Mouse (Mus musculus) cerebral cortex, adult 2 months (tissue): Measurements from ENCODE around the gene Rptor.

ENCODE experiments used
- WGBS: fragments of 180-500 bp; shearing (Covaris S2); methylation state at CpG from one replicate; pipeline ENCODE4 v1.1.7; 2018; 5-methylcytosine and 5-hydroxymethylcytosine counted together

The Rptor gene

DNA sequence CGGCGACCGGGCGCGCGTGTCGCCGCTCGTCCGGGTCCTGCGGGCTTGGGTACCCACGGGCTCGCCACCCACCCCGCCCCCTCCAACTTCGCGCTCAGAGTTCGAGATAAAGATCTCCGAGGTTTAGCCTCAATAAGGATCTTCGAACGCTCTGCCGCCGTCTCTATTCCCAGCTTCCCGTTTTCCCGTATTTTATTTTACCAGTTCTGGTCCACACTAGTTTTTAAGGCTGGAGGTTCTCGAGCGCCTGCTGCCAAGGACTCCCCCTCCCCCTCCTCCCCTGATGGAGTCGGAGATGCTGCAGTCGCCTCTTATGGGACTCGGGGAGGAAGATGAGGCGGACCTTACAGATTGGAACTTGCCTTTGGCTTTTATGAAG lies 811 bp downstream of the Rptor start:
- under 1% methylated on average over 30 of the region's 30 CpGs for WGBS

DNA sequence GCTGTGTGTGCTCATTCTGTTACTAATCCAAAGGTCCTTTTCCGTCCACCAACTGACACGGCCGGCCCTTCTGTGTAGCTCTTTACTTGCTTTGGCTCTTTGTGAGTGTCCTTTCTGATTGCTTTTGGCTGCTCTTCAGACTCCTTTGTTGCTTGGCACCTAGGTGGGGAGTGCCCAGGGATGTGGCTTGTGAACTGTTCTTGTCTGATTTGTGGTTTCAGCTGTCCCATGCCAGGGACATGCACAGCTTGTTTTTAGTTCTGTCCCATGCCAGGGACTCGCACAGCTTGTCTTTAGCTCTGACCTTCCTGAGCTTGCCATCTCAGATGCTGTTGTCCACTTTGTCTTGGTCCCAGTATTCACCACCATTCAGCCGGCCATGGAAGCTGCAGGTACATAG lies 4.8 kb downstream of the Rptor start:
- WGBS = 83% methylated on average over 5 of the region's 5 CpGs

DNA sequence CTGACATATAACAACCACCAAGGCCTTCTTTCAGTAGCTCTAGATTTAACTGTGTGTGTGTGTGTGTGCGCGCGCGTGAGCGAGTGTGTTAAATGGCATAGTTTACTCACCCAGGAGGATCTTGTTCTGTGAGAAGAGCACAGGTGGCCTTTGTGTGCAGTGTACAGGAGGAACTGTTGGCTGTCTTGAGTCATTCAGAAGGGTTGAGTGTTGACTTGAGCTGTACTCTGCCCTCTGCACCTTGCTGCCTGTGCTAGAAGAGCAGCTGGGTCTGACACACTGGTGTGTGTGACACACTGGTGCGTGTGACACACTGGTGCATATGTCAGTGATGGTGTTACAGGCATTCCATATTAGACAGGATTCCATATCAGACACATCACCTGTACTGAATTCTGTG lies 8.8 kb downstream of the Rptor start:
- WGBS = 97% methylated on average over 6 of the region's 6 CpGs

DNA sequence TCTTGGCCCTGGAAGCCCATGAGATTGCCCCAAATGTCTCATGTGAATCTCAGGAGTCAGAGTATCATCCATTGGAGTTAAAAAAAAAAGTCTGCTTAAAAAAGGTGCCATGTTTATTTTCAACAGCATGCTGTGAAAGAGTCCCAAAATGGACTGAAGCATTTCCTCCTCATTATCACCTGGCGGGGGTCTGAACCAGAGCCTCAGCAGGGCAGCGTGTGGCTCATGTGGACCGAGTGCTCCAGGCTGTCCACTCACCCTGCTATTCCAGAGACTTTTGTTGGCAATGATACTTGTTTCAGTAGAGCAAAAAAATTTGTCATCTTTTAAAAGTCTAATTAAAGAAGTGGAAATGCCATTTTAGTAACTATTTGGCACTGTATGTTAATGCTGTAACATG lies 9.5 kb downstream of the Rptor start:
- WGBS = 75% methylated on average over 3 of the region's 3 CpGs

DNA sequence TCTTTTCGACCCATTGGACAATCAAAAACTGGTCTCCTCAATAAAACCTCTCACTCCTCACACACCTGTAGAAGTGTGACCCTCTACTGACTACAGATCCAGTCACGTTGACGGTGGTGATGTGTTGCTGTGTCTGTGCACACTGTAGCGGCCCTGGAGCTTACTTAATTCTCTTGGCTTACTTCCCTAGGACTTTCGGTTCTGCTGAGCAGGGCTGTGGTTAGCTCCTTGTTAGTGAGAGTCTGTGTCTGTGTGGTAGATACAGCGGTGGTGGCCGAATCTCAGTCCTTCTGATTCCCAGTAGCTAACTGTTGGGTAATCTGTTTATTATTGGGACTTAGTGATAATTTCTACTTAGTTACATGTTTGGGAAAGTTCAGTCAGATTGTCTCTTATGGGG lies 12.4 kb downstream of the Rptor start:
- WGBS = 77% methylated on average over 7 of the region's 7 CpGs

DNA sequence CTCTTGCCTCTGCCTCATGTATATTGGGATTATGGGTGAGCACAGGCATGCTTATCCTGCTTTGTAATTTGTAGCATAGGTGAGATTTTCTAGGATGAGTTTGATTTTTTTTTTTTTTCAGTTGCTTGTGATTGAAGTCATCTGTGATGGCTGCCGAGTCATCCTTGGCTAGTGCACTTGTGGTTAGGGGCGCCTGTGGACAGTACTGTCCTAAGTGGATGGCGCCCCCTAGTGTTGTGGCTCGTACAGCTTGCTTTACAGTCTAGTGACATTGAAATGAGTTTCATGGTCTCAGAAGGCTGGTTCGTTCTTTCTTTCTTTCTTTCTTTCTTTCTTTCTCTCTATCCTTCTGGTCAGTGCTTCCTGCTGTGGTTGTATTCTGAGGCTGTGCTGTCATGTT lies 16.1 kb downstream of the Rptor start:
- 26% methylated on average over 5 of the region's 5 CpGs for WGBS

DNA sequence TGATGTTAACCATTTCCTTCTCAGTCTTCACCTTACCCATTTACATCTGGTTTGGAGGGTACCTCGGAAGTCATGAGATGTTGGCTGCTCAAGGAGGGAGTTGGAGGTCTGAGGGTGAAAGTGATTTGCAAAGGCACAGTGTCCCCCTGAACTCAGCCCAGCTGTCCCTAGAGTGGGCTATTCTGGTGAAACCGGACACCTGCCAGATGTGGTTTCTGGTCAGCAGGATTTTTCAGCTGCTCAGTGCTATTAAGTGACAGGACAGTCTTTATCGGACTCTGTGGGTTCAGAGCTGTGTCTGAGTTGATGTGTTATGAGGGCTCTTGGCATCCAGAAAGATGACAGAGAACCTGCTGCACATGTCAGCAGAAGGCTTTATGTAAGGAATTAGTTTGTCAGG lies 18.6 kb downstream of the Rptor start:
- 86% methylated on average over 3 of the region's 3 CpGs for WGBS

DNA sequence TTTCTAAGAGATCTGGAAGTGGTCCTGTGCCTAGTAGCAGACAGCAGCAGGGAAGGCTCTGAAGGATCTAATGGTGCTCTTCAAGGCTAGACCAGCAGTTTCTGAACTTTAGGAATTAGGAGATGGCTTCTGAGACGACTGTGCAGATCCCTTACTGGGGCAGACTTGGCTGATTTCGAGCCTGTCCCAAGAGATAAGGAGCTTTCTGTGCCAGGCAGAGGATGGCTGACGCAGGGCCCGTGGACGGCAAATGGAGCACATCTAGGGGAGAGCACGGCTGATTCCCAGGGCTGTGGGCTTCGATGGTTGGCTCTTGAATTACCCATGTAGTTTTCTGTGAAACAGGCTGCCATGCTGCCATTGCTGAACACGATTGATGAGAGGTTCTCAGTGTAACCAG lies 21.1 kb downstream of the Rptor start:
- 83% methylated on average over 8 of the region's 8 CpGs for WGBS

DNA sequence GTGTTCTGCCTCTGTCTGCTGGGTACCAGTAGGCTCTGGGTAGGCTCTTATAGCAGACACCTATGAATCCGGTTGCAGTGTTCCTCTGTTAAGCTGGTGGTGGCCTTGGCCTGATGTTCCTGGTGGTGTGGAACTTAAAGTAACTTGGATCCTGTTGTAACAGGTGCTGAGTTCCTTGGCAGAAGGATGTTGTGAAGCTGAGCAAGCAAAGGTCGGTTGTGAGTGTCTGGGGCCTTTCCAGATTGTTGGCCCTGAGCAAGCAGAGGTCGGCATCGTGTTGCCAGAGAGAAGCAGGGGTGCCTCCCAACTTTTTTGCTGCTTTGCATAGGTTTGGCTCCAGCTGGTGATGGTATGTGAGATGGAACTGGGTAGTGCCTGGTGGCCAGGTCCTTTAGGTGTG lies 21.7 kb downstream of the Rptor start:
- 71% methylated on average over 4 of the region's 4 CpGs for WGBS

DNA sequence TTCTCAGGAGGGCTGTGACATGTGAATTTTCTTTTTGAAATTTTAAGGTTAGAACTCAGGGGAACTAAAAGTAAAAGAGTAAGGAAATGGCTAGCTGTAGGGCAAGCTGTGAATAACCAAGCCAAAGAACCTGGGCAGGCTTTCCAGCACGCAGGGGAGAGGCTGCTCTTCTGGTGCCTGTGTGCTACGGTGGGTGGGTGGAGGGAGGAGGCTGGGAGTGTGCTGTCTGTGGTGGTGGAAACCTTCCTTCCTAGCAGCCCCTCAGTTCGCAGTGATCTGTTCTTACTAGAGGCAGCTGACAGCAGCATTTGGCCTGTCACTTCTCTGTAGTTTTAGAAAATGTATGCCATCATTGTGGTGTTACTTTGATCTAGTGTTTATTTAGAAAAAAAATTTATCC lies 22.2 kb downstream of the Rptor start:
- WGBS = 17% methylated on average over 3 of the region's 3 CpGs

DNA sequence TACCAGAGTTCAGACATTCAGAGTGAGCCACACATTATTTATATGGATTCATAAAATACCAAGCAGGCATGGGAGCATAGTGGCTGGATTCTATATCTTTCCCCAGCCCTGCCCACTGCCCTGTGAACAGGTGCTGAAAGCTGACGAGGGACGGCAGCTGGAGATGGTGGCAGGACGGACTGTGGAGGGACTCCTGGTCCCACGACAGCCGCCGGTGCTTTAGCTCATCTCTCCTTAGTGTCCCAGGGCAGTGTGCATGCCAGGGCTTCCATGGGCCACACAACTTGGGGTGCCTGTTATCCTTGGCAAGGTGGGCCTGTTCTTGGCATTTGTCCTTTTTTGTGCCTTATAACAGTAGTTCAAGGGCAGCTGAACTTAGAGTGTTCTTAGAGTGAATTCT lies 22.8 kb downstream of the Rptor start:
- WGBS = 71% methylated on average over 6 of the region's 6 CpGs

DNA sequence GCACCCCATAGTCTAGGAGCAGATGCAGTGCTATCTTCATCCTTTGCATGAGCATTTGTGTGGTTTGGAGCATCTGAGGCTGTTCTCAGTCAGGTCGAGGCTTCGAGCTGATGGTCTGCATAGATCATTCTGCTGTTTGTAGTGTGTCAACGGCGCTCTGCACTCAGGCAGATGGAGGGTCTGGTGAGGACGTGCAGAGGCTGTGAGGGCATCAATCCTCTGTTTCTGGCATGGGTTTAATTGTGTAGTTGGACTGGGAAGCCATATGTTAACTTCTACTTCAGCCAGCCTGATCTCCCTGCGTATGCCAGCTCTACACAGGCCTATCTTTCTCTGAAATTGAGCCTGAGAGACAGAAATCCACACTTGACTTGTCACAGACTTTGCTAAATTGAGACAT lies 23.2 kb downstream of the Rptor start:
- 68% methylated on average over 6 of the region's 6 CpGs for WGBS

DNA sequence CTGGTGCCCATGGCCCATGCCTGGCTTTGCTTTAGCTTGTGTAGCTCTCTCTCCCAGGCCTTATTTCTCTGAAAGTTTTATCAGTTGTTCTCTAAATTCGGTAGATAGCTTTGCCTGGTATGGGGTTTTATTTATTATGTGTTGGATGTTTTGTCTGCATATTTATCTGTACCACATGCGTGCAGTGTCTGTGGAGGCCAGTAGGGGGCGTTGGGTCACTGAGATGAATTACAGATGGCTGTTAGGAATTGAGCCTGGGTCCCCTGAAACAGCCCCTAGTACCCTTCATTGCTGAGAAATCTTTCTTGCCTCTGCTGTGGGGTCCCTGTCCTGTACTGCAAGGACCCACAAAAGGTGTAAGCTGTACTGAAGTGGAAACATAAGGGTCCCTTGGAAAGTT lies 24.5 kb downstream of the Rptor start:
- 73% methylated on average over 3 of the region's 3 CpGs for WGBS

DNA sequence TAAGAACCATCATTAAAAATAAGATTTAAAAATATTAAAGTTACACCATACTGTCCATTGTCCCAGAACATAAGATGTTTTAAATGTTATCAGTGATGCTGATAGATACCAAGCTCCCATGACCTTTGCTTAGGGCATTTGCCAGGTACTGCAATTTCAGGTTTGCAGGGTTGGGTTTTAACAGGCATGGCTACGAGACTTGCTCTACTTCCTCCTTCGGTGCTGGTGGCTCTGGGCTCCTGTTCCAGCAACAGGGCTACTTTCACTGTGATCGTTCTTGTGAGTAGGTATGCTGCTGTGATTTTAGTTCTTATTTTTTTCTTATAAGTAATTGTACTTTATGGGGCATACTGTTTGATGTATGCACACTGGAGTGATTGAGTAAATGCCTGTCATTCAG lies 26.4 kb downstream of the Rptor start:
- whole genome bisulfite sequencing = 87% methylated on average over 3 of the region's 3 CpGs

DNA sequence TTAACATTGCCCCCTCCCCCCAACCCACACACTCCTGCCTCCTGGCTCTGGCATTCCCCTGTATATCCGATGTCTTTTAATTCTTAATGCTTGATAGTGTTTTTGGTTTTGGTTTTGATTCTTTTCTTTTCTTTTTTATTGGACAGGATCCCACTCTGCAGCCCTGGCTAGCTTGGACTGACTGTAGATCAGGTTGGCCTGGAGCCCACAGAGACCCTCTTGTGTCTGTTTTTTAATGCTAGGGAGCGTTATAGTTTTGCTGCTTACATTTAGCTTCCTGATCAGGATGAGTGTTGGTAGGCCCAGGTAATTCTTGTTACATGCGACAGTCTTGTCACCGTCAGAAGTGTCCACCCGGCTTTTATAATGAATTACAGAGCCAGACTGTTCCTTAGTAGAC lies 27.6 kb downstream of the Rptor start:
- 78% methylated on average over 5 of the region's 5 CpGs for WGBS

DNA sequence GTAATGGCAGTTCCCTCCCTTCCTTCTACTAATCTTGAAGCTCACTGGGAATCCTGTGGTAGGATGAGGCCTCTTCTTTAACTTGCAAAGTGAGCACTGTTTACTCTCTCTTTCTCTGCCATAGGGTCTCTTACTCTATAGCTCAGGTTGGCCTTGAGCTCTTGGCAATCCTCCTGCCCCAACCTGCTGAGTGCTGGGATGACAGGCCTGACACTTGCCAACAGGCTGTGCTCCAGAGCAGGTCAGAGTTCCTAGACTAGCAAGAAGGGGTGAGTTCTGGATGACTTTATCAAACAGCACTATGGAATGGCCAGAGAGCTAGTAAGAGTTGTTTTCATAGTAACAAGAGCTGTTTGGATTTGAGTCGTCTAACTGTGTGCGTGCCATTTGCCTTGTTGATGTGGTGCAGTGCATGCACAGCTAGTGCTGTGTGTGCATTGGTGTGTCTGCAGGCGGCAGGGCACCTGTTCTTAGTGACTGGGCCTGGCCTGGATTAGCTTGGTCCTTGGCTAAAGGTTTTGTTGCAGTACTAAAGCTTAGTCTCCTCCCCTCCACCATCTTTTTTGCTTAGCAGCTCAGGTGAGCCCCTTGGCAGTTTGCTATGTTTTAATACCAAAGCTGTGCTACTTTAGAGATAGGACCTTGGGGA lies 28.6 kb downstream of the Rptor start:
- 86% methylated on average over 3 of the region's 3 CpGs for WGBS

DNA sequence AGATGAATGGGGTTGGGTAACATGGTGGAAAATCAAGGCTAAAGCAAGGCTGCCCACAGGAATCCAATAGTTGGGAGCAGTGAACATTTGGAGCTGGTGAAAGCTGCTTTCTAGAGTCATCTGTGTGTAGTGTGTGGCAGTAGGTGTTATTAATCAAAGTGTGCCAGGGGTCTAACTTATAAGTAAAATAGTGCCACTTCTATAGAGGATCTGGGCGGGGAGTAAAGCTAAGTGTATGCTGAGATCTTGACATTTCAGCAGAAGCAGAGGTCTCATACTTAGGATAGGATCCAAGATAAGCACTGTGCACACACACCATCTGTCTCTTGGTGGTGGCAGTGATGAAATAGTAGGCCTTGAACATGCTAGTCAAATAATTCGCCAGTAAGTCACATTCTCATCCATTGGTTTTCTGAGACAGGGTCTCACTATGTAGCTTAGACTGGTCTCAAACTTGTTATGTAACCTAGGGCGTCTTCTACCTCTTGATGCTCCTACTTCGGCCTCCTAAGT lies 33.7 kb downstream of the Rptor start:
- 83% methylated on average over 4 of the region's 4 CpGs for WGBS

DNA sequence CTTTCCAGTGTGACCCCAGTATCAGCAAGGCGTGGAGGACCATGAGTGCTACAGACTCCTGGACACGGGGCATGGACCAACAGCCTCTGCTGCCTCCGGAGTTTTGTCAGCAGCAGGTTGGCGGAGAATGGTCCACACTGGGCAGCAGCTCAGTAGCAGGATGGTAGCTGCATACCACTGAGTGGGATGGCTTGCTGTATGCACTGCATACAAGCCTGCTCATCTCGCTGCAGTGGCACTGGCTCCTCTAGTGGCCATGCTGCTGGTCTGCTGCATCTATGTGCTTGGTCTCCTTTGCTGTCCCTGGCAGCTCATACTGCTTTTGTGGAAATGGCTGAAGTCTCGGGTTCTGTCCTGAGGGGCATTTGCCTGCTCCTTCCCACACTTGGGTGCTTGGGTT lies 34.8 kb downstream of the Rptor start:
- 72% methylated on average over 6 of the region's 6 CpGs for WGBS

DNA sequence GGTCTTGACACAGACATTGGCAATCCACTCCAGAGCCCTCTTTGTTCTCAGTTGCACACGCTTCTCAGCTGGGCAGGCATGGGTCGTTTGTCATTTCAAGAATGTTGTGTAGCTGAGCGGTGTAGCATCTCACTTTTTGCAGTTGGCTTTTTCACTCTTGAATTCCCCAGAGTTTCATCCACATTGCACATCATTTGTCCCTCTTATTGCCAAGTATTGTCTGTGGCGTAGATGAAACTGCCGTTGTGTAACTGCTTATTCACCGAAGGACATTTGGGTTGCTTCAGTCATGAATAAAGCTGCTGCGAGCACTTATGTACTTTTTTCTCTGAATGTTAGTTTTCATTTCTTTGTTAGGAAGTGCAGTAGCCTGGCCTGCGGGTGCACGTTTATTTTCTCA lies 37.8 kb downstream of the Rptor start:
- WGBS = 54% methylated on average over 9 of the region's 9 CpGs

DNA sequence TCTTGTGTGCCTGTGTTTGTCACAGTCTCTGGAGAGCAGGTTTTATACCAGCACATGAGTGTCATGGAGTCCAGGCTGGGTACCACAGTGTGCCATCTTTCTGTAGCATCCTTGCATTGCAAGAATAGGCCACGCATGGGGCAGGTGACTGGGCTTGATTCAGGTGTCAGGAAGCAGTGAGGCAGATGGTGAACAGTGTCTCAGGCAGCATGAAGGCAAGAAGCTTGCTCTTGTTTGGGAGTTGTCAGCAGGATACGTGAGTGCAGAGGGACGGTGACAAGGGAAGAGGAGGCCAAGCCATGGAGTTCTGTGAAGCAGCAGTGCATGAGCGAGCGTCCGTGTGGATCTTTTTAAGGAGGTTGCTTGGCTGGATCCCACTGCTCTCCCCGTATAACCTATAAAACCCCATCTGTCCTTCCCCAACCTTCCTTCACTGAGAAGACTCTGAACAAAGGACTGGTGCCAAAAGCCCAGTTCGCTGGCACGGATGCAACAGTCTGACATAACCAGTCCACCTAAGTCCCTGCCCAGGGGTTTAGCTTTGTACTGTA lies 39.2 kb downstream of the Rptor start:
- WGBS = 61% methylated on average over 9 of the region's 9 CpGs

DNA sequence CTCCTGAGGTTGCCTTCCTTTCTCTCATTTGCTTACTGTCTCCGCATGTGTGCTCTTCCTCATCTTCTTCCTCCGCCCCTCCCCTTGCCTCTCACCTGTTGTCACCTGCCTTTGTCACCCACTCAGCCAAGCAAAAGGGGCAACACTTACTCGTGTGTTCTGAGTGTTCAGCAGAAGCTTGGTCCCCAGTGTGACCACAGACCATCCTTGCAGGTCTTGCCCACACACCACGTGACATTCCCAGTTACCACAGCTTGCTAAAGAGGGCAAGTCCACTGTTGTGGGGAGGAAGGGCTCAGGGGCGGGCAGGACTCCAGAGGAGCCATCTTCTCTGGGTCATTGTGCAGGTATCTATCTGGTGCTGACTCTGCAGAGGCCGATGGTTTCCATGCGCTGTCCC lies 40.6 kb downstream of the Rptor start:
- 90% methylated on average over 7 of the region's 7 CpGs for WGBS

DNA sequence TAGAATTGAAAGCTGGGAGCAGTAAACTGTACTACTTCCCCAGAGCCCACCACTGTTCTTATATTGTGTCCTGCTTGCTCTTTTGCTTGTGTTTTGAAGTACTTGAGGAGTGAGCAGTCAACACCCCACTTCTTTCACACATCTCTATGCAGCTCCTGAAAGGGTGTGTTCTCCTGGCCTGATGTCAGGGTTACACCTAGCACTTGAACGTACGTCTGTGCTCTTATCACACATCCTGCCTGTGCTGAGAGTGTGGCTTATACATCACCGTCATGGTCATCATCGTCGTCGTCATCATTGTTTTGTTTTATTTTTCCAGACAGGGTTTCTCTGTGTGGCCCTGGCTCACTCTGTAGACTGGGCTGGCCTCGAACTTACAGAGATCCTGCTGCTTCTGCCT lies 41.4 kb downstream of the Rptor start:
- 84% methylated on average over 7 of the region's 7 CpGs for WGBS

DNA sequence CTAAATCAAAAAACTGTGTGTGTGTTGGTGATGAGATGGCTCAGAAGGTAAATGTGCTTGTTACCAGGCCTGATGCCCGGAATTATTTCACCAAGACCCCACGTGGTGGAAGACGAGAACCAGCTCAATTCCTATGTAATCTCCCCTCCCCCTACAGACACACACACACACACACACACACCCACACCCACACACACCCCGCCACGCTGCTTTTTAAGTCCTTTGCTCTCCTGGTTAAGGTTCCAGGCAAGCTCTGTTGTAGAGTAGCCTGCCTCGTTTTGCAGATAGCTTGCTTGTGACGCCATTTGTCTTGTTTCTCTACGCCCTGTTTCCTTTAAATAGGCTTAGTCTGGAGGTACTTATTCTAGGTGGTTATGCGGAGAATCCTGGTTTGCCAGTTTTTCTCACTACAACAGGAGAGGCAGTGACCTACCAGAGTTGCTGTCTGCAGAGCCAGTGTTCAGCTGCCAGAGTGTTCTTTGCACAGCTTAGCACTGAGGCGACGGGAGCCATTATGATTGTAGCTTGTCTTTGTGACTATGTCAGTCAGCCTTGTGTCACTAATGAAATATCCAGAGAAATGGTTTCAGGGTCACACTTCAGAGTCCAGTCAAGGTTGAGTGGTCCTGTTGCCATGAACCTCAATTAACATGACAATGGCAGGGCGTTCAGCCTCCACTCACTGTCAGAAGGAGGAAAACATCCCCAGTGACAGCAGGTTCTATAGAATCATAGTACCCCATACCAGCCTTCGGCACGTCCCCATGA lies 42.1 kb downstream of the Rptor start:
- WGBS = 63% methylated on average over 14 of the region's 14 CpGs
